Mouse (Mus musculus) embryonic facial prominence, embryonic 15.5 days (tissue): ENCODE results near the gene Pfdn5. TPM values are rescaled to one million over a fixed set of nuclear protein-coding genes. Genes with fewer than 3 reads are reported as not detected.

Experiments
- ATAC-seq: fragments of 200-750 bp; cut with Nextera tagmentation; 2 replicates; pipeline ENCODE4 v1.8.0; 2017; ENCODE audit warnings: low read depth, moderate TSS enrichment; ENCODE audit not compliant: insufficient number of reproducible peaks, low FRiP score, low TSS enrichment
- H3K27ac ChIP-seq: fragments of 300-500 bp; sonication (generic); replicated peaks from 2 replicates; pipeline ENCODE4 v1.5.1; 2015; ENCODE audit warnings: mild to moderate bottlenecking, inconsistent platforms
- H3K27me3 ChIP-seq: fragments of 300-500 bp; sonication (generic); 2 replicates; pipeline ENCODE4 v1.6.1; 2015; ENCODE audit warnings: inconsistent platforms
- H3K36me3 ChIP-seq: fragments of 300-500 bp; sonication (generic); 2 replicates; pipeline ENCODE4 v1.6.1; 2015; ENCODE audit warnings: mild to moderate bottlenecking, inconsistent platforms
- H3K4me1 ChIP-seq: fragments of 300-500 bp; sonication (generic); 2 replicates; pipeline ENCODE4 v1.6.1; 2015; ENCODE audit warnings: inconsistent platforms
- H3K4me2 ChIP-seq: fragments of 300-500 bp; sonication (generic); replicated peaks from 2 replicates; pipeline ENCODE4 v1.6.1; 2015; ENCODE audit warnings: mild to moderate bottlenecking, inconsistent platforms
- H3K4me3 ChIP-seq: fragments of 300-500 bp; sonication (generic); replicated peaks from 2 replicates; pipeline ENCODE4 v1.5.1; 2015; ENCODE audit warnings: mild to moderate bottlenecking, inconsistent platforms
- H3K9ac ChIP-seq: fragments of 300-500 bp; sonication (generic); 2 replicates; pipeline ENCODE4 v1.6.1; 2015; ENCODE audit warnings: inconsistent platforms
- H3K9me3 ChIP-seq: fragments of 300-500 bp; sonication (generic); replicated peaks from 2 replicates; pipeline ENCODE4 v1.6.1; 2016; ENCODE audit warnings: inconsistent platforms
- WGBS: fragments of 180-500 bp; shearing (Covaris S2); methylation state at CpG from one replicate; pipeline ENCODE4 v1.1.7; 2015; 5-methylcytosine and 5-hydroxymethylcytosine counted together
- polyA plus RNA-seq: library from polyadenylated mRNA; unstranded; fragments of >200 nt; fragmentation: Nextera tagmentation; extraction: Ambion mirVana; gene quantifications from 2 replicates; pipeline ENCODE4 v1.2.1, GENCODE M21; 2015

Pfdn5 gene
- polyA plus RNA-seq, 1 experiment from 2014 or later: 407 TPM

GRCm38 (mm10) chr15:102336946-102337345 is 11.0 kb downstream of the Pfdn5 start:
- H3K36me3 ChIP-seq: peaks cover 71% of the 10 kb centered on the region
- 86% methylated on average over 4 of the region's 4 CpGs for WGBS

GRCm38 (mm10) chr15:102339612-102340011 is 13.7 kb downstream of the Pfdn5 start:
- peaks cover 64% of the 10 kb centered on the region for H3K36me3 ChIP-seq

More at GRCm38 (mm10) chr15:102336946-102337345, 11.0 kb downstream of the Pfdn5 start:
- no peak overlapping the region for H3K4me3 ChIP-seq
- no peak for ATAC-seq
- H3K4me1 ChIP-seq: peaks cover 12% of the 10 kb centered on the region
- no peak overlapping the region for H3K27ac ChIP-seq
- H3K9me3 ChIP-seq: no peaks in the 10 kb centered on the region
- H3K27me3 ChIP-seq: no peaks in the 10 kb centered on the region
- no peak overlapping the region for H3K9ac ChIP-seq
- no peak overlapping the region for H3K4me2 ChIP-seq

GRCm38 (mm10) chr15:102341580-102341979 is 15.7 kb downstream of the Pfdn5 start:
- ATAC-seq: no peak
- Histone ChIP-seq H3K9ac (no peak overlapping the region), H3K9me3 (no peaks in the 10 kb centered on the region), H3K27ac (no peak overlapping the region), H3K4me3 (no peak overlapping the region), H3K4me1 (no peaks in the 10 kb centered on the region), H3K4me2 (no peak overlapping the region), H3K27me3 (no peaks in the 10 kb centered on the region), H3K36me3 (peaks cover 67% of the 10 kb centered on the region)
- WGBS: 9% methylated on average over 1 of the region's 1 CpGs

More at GRCm38 (mm10) chr15:102339612-102340011, 13.7 kb downstream of the Pfdn5 start:
- no peak for ATAC-seq
- 73% methylated on average over 5 of the region's 5 CpGs for WGBS
- no peak overlapping the region for H3K27ac ChIP-seq
- H3K4me3 ChIP-seq: no peak overlapping the region
- no peaks in the 10 kb centered on the region for H3K4me1 ChIP-seq
- no peak overlapping the region for H3K9ac ChIP-seq
- no peaks in the 10 kb centered on the region for H3K27me3 ChIP-seq
- H3K4me2 ChIP-seq: no peak overlapping the region
- no peaks in the 10 kb centered on the region for H3K9me3 ChIP-seq

- Histone ChIP-seq H3K36me3 (peaks cover 48% of the 10 kb centered on the region), H3K4me2 (no peak overlapping the region), H3K4me1 (peaks cover under 1% of the 10 kb centered on the region; the same call in 1 of the 2 replicates), H3K4me3 (no peak overlapping the region), H3K9me3 (no peaks in the 10 kb centered on the region), H3K27ac (no peak overlapping the region), H3K9ac (no peak overlapping the region), H3K27me3 (no peaks in the 10 kb centered on the region)
- no peak for ATAC-seq
- 99% methylated on average over 3 of the region's 3 CpGs for WGBS
Observed at GRCm38 (mm10) chr15:102344490-102344889, 18.6 kb downstream of the Pfdn5 start.

GRCm38 (mm10) chr15:102346444-102346843 is 20.5 kb downstream of the Pfdn5 start:
- no peaks in the 10 kb centered on the region for H3K27me3 ChIP-seq
- no peak for ATAC-seq
- peaks cover 14% of the 10 kb centered on the region for H3K4me1 ChIP-seq
- H3K4me2 ChIP-seq: no peak overlapping the region
- no peak overlapping the region for H3K27ac ChIP-seq
- 79% methylated on average over 4 of the region's 4 CpGs for WGBS
- no peak overlapping the region for H3K9ac ChIP-seq
- H3K36me3 ChIP-seq: peaks cover 38% of the 10 kb centered on the region
- H3K9me3 ChIP-seq: no peaks in the 10 kb centered on the region
- H3K4me3 ChIP-seq: no peak overlapping the region

GRCm38 (mm10) chr15:102350138-102350941 is 24.4 kb downstream of the Pfdn5 start, which contains the start of gene Aaas:
Aaas (minus strand) TSS chr15:102350771.
- WGBS: under 1% methylated on average over 56 of the region's 56 CpGs
- H3K4me2 ChIP-seq: peak within 1 kb of the TSS; percentile 68
- peaks cover 21% of the 10 kb centered on the region for H3K36me3 ChIP-seq
- H3K27ac ChIP-seq: peak within 1 kb of the TSS; percentile 76
- peak within 1 kb of the TSS; percentile 59 for H3K4me3 ChIP-seq
- peak within 1 kb of the TSS; percentile 57 for H3K9ac ChIP-seq
- H3K9me3 ChIP-seq: no peaks in the 10 kb centered on the region
- no peaks in the 10 kb centered on the region for H3K27me3 ChIP-seq
- H3K4me1 ChIP-seq: peaks cover 20% of the 10 kb centered on the region
- peak; percentile 83 for ATAC-seq

GRCm38 (mm10) chr15:102350942-102351291 is 25.0 kb downstream of the Pfdn5 start:
- Histone ChIP-seq H3K27me3 (no peaks in the 10 kb centered on the region), H3K9ac (peak overlapping the region; percentile 34; the same call in 1 of the 2 replicates), H3K9me3 (no peaks in the 10 kb centered on the region), H3K27ac (peak overlapping the region; percentile 76), H3K4me2 (peak overlapping the region; percentile 68), H3K4me1 (peaks cover 25% of the 10 kb centered on the region), H3K4me3 (peak overlapping the region; percentile 59), H3K36me3 (peaks cover 16% of the 10 kb centered on the region)
- ATAC-seq: no peak
- WGBS: 8% methylated on average over 11 of the region's 11 CpGs

- Histone ChIP-seq H3K4me2 (no peak overlapping the region), H3K4me3 (no peak overlapping the region), H3K27ac (no peak overlapping the region), H3K9ac (no peak overlapping the region), H3K36me3 (peaks cover 3% of the 10 kb centered on the region; the same call in 1 of the 2 replicates), H3K27me3 (peaks cover 7% of the 10 kb centered on the region; the same call in 1 of the 2 replicates), H3K4me1 (peaks cover 34% of the 10 kb centered on the region), H3K9me3 (no peaks in the 10 kb centered on the region)
- no peak for ATAC-seq
- 58% methylated on average over 2 of the region's 2 CpGs for WGBS
Observed at GRCm38 (mm10) chr15:102352177-102352576, 26.3 kb downstream of the Pfdn5 start.

GRCm38 (mm10) chr15:102353986-102354385 is 28.1 kb downstream of the Pfdn5 start:
- no peaks in the 10 kb centered on the region for H3K36me3 ChIP-seq
- no peak overlapping the region for H3K4me2 ChIP-seq
- peaks cover 52% of the 10 kb centered on the region for H3K4me1 ChIP-seq
- H3K4me3 ChIP-seq: no peak overlapping the region
- 74% methylated on average over 2 of the region's 2 CpGs for WGBS
- H3K9me3 ChIP-seq: no peaks in the 10 kb centered on the region
- ATAC-seq: no peak
- H3K27ac ChIP-seq: no peak overlapping the region
- no peak overlapping the region for H3K9ac ChIP-seq
- H3K27me3 ChIP-seq: peaks cover 24% of the 10 kb centered on the region

- no peaks in the 10 kb centered on the region for H3K9me3 ChIP-seq
- H3K27ac ChIP-seq: peak overlapping the region; percentile 87
- peak overlapping the region; percentile 46 for H3K9ac ChIP-seq
- peak overlapping the region; percentile 52 for H3K4me3 ChIP-seq
- H3K4me2 ChIP-seq: peak overlapping the region; percentile 91
- WGBS: under 1% methylated on average over 49 of the region's 49 CpGs
- peaks cover 29% of the 10 kb centered on the region for H3K27me3 ChIP-seq
- H3K4me1 ChIP-seq: peaks cover 46% of the 10 kb centered on the region
- ATAC-seq: peak; percentile 84
- no peaks in the 10 kb centered on the region for H3K36me3 ChIP-seq
Observed at GRCm38 (mm10) chr15:102355134-102355870, 29.4 kb downstream of the Pfdn5 start.

GRCm38 (mm10) chr15:102355871-102356441 is 30.0 kb downstream of the Pfdn5 start:
- Histone ChIP-seq H3K9ac (peak overlapping the region; percentile 46), H3K27ac (peak overlapping the region; percentile 87), H3K27me3 (peaks cover 29% of the 10 kb centered on the region), H3K4me3 (peak overlapping the region; percentile 52), H3K4me2 (peak overlapping the region; percentile 91), H3K36me3 (no peaks in the 10 kb centered on the region), H3K9me3 (no peaks in the 10 kb centered on the region), H3K4me1 (peaks cover 45% of the 10 kb centered on the region)
- WGBS: 4% methylated on average over 38 of the region's 38 CpGs
- ATAC-seq: peak; percentile 69
